Mouse (Mus musculus) C3H10T1/2 (cell line): ENCODE data around the gene Slc38a4. TPM values are rescaled to one million over a fixed set of nuclear protein-coding genes. Genes with fewer than 3 reads are reported as not detected.

Experiments
- polyA plus RNA-seq, 2 experiments: library from polyadenylated mRNA; unstranded; fragments of >200 nt; fragmentation: generic; extraction: Trizol; gene quantifications; one replicate each; pipeline ENCODE4 v1.2.1; 2012; ENCODE audit warnings: missing spikeins in 2 of 2

Slc38a4 gene
- under 1 TPM; 0.13 to 0.22 TPM for polyA plus RNA-seq

DNA sequence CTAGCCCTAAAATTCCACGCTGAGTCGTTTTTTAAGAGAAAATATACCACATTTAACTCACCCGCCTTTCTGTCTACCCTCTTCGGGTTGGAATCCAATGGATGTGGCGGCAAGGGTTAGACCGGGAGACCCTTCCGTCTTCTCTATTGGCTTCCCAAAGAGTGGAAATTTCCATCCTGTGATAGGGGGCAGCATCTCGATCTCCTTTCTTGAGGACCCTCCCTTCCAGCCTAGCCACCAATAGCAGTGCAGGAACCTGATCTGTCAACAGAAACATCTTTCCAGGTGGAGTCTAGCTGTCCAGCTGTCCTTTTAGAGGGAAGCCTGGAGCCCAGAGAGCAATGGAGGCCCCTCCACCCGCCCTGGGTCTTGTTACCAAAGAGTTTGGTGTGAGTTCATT, at the start of gene Slc38a4:
Slc38a4 (minus strand) TSS at position 163 of the 400 bp plus-strand sequence.

Other genes starting within 250 kb of the Slc38a4 start
- 1 to 10 TPM; 1.3 to 5.2 TPM for gene Pced1b, start 191.2 kb upstream of the Slc38a4 start, polyA plus RNA-seq
- 1 to 10 TPM in 1 of 2 experiments, under 1 TPM in 1; 0.87 to 2.2 TPM for gene Amigo2, start 191.3 kb upstream of the Slc38a4 start, polyA plus RNA-seq